Mouse (Mus musculus): ENCODE measurements around the gene Sort1. TPM values are rescaled to one million over a fixed set of nuclear protein-coding genes. Genes with fewer than 3 reads are reported as not detected.

Sort1 gene
- polyA plus RNA-seq, 1 experiment from 2014 or later, result 31.2 TPM

- Histone ChIP-seq H3K9ac (replicated peaks) (no peak overlapping the region), H3K4me2 (replicated peaks) (no peak overlapping the region), H3K27ac (replicated peaks) (no peak overlapping the region), H3K27me3 (no peaks in the 10 kb centered on the region), H3K36me3 (no peaks in the 10 kb centered on the region), H3K4me3 (no peak overlapping the region), H3K9me3 (no peaks in the 10 kb centered on the region), H3K4me1 (no peaks in the 10 kb centered on the region)
- WGBS, result 85% methylated on average over 3 of the region's 3 CpGs
- no peak for ATAC-seq (ENCODE audit: low FRiP score, low read depth)
These were observed 88.8 kb downstream of the Sort1 start for GRCm38 (mm10) chr3:108372691-108373090.

- Histone ChIP-seq H3K36me3 (no peaks in the 10 kb centered on the region), H3K27me3 (no peaks in the 10 kb centered on the region), H3K4me1 (peaks cover 13% of the 10 kb centered on the region), H3K9ac (replicated peaks) (no peak overlapping the region), H3K4me3 (no peak overlapping the region), H3K9me3 (no peaks in the 10 kb centered on the region), H3K27ac (replicated peaks) (no peak overlapping the region), H3K4me2 (replicated peaks) (no peak overlapping the region)
- no peak for ATAC-seq (ENCODE audit: low FRiP score, low read depth)
- 79% methylated on average over 7 of the region's 7 CpGs for WGBS
These were observed 95.2 kb downstream of the Sort1 start for GRCm38 (mm10) chr3:108378875-108379663.

DNA sequence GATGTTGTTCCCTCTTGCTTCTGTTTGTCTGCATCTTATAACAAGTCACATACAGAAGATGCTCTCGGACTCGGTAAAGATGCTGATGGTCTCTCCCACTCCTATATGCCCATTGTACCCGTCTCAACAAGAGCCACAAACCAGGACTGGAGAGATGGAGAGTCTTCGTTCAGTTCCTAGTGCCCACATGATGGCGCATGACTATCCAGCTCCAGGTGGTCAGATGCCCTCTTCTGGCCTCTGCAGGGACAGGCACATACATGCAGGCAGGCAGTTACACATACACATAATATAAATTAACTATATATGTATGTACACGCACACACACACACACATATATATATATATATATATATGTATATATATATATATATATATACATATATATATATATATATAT is 96.8 kb downstream of the Sort1 start:
- no peaks in the 10 kb centered on the region for H3K27me3 ChIP-seq
- H3K9ac ChIP-seq (replicated peaks), result no peak overlapping the region
- no peak overlapping the region for H3K4me2 ChIP-seq (replicated peaks)
- H3K27ac ChIP-seq (replicated peaks), result no peak overlapping the region
- H3K9me3 ChIP-seq, result no peaks in the 10 kb centered on the region
- H3K4me3 ChIP-seq, result no peak overlapping the region
- H3K4me1 ChIP-seq, result peaks cover 29% of the 10 kb centered on the region
- WGBS, result 80% methylated on average over 6 of the region's 6 CpGs
- H3K36me3 ChIP-seq, result 0 out of 2 replicates have a peak, but pooled peaks cover under 1% of the 10 kb centered on the region
- ATAC-seq (ENCODE audit: low FRiP score, low read depth), result no peak

GRCm38 (mm10) chr3:108381945-108382875 is 98.3 kb downstream of the Sort1 start:
- Histone ChIP-seq H3K27ac (replicated peaks) (no peak overlapping the region), H3K9me3 (no peaks in the 10 kb centered on the region), H3K4me1 (peaks cover 29% of the 10 kb centered on the region), H3K27me3 (no peaks in the 10 kb centered on the region), H3K36me3 (peaks cover 16% of the 10 kb centered on the region), H3K4me3 (no peak overlapping the region), H3K9ac (replicated peaks) (no peak overlapping the region), H3K4me2 (replicated peaks) (peak overlapping the region; percentile 67; the same call in 1 of the 2 replicates)
- no peak for ATAC-seq (ENCODE audit: low FRiP score, low read depth)
- WGBS, result 82% methylated on average over 14 of the region's 14 CpGs

DNA sequence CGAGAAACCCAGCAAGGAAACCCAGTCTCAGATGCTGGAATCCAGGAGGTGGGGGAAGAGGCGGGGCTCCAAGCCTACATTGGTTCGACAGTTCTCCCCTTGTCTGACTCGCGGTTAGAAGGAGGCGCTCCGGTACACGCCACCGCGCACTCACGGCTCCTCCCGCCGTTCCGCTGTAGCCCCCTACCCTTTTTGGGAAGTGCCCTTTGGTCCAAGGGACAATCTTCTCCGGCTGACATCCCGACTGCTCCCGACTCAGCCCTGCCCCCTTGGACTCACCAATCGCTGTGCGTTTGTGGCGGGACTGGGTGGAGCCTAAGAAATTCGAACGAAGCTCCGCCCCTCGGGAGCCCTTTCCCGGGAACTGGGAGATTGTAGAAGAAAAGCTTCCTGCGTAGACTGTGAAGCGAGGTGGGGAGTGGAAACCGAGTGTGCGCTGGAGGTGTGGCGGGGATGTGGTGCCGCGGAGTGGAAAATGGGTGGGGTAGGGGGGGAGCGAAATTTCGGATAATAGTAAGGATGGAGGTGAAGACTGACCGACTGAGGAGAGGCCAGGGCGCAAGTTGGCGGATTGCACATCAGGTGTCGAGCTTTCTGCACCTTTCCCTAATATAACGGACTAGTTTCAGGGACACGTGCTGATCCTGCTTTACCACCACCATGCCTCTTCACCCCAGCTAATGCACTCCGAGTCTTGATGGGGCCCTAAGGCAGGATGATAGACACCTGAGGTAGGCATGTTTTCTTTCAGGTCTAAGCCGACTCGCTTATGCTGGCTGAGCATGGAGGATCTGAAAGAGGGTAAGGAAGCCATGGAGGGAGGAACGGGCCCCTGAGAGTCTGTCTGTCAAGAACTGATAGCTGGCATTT is 99.8 kb downstream of the Sort1 start, which contains the start of gene Psrc1:
TSS of gene Psrc1 (plus strand) at position 355 of the 870 bp plus-strand sequence.
- H3K36me3 ChIP-seq, result peaks cover 22% of the 10 kb centered on the region
- ATAC-seq (ENCODE audit: low FRiP score, low read depth), result peak; percentile 94
- H3K9me3 ChIP-seq, result no peaks in the 10 kb centered on the region
- WGBS, result under 1% methylated on average over 44 of the region's 44 CpGs
- H3K4me1 ChIP-seq, result peaks cover 29% of the 10 kb centered on the region
- peak within 1 kb of the TSS; percentile 54 for H3K9ac ChIP-seq (replicated peaks)
- peak within 1 kb of the TSS; percentile 61 for H3K4me3 ChIP-seq
- H3K27me3 ChIP-seq, result no peaks in the 10 kb centered on the region
- peak within 1 kb of the TSS; percentile 67 for H3K4me2 ChIP-seq (replicated peaks)
- H3K27ac ChIP-seq (replicated peaks), result peak within 1 kb of the TSS; percentile 65

DNA sequence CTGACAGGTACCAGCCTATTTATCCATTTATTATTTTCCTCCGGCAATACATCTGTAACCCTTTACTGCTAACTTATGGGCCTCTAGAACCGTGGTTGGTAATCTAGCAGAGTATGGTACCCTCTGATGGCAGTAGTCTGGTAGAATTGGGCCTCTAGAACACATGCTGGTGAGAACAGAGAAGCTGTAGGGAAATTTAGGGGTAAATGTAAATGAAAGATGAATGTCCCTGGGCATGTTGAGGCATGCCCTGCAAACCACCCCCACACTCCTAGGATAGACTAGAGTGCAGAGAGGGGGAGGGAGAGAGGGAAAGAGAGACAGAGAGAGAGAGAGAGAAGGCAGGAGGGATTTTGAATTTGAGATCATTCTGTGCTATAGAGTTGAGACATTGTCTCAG is 100.5 kb downstream of the Sort1 start:
- Histone ChIP-seq H3K9me3 (no peaks in the 10 kb centered on the region), H3K9ac (replicated peaks) (peak overlapping the region; percentile 54), H3K27me3 (no peaks in the 10 kb centered on the region), H3K4me3 (peak overlapping the region; percentile 61), H3K36me3 (peaks cover 22% of the 10 kb centered on the region), H3K4me2 (replicated peaks) (peak overlapping the region; percentile 67), H3K4me1 (peaks cover 34% of the 10 kb centered on the region), H3K27ac (replicated peaks) (no peak overlapping the region)
- 47% methylated on average over 2 of the region's 2 CpGs for WGBS
- no peak for ATAC-seq (ENCODE audit: low FRiP score, low read depth)

GRCm38 (mm10) chr3:108386186-108386585 is 102.3 kb downstream of the Sort1 start:
- WGBS, result 94% methylated on average over 10 of the region's 10 CpGs
- no peak overlapping the region for H3K4me3 ChIP-seq
- H3K9me3 ChIP-seq, result no peaks in the 10 kb centered on the region
- H3K9ac ChIP-seq (replicated peaks), result no peak overlapping the region
- no peak for ATAC-seq (ENCODE audit: low FRiP score, low read depth)
- no peak overlapping the region for H3K27ac ChIP-seq (replicated peaks)
- no peak overlapping the region for H3K4me2 ChIP-seq (replicated peaks)
- no peaks in the 10 kb centered on the region for H3K27me3 ChIP-seq
- H3K36me3 ChIP-seq, result peaks cover 25% of the 10 kb centered on the region
- H3K4me1 ChIP-seq, result peaks cover 36% of the 10 kb centered on the region

GRCm38 (mm10) chr3:108389111-108389545 is 105.2 kb downstream of the Sort1 start:
- H3K27me3 ChIP-seq, result no peaks in the 10 kb centered on the region
- 2% methylated on average over 5 of the region's 5 CpGs for WGBS
- H3K4me2 ChIP-seq (replicated peaks), result no peak overlapping the region
- no peaks in the 10 kb centered on the region for H3K9me3 ChIP-seq
- H3K27ac ChIP-seq (replicated peaks), result peak overlapping the region; percentile 52
- H3K9ac ChIP-seq (replicated peaks), result 0 out of 2 replicates have a peak overlapping the region, but pooled peaks have one; percentile 6
- H3K4me1 ChIP-seq, result peaks cover 33% of the 10 kb centered on the region
- peak; percentile 66 for ATAC-seq (ENCODE audit: low FRiP score, low read depth)
- H3K36me3 ChIP-seq, result peaks cover 51% of the 10 kb centered on the region
- H3K4me3 ChIP-seq, result no peak overlapping the region

DNA sequence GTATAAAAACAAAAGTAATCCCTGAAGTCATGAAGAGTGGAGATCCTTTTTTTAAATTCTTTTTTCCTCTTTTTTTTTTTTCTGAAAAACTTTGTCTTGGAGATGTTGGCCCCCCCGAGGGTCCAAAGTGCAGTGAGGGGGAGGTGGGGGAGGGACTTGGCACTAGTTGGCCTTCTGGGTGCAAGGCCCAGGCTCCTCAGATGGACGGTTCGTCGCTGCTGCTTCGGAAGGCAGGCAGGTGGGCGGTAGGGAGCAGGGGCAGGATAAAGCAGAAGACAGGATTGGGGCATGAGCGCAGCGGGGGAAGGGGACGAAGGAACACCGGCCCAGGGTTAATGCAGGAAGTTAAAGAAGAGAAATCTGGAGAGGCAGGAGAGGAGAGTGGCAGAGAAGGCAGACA is 108.4 kb downstream of the Sort1 start:
- no peak overlapping the region for H3K27ac ChIP-seq (replicated peaks)

DNA sequence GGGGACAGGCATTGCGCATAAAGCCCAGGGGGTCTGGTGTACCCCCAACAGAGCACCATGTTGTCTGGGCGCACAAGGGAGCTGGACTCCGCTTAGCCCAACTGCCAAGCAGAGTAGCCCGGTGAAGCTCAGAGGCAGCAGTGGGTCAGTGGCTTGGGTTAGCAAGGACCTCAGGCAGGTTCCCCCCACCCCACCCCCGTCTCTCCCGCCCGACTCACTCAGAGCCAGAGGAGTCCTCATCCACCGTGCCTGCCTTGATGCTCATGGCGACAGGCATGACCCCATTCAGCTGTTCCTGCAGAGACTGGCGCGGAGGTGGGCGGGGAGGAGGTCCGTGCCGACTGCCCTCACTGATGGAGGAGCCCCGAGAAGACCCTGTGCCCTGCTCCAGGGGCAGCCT is 108.9 kb downstream of the Sort1 start:
- Histone ChIP-seq H3K36me3 (peaks cover 66% of the 10 kb centered on the region), H3K4me3 (no peak overlapping the region), H3K27me3 (no peaks in the 10 kb centered on the region), H3K4me2 (replicated peaks) (no peak overlapping the region), H3K27ac (replicated peaks) (no peak overlapping the region), H3K9ac (replicated peaks) (0 out of 2 replicates have a peak overlapping the region, but pooled peaks have one; percentile 11), H3K4me1 (peaks cover 18% of the 10 kb centered on the region), H3K9me3 (no peaks in the 10 kb centered on the region)
- 42% methylated on average over 15 of the region's 15 CpGs for WGBS
- no peak for ATAC-seq (ENCODE audit: low FRiP score, low read depth)

More for the DNA sequence above, 108.4 kb downstream of the Sort1 start:
- H3K4me3 ChIP-seq, result no peak overlapping the region
- 14% methylated on average over 10 of the region's 10 CpGs for WGBS
- H3K4me2 ChIP-seq (replicated peaks), result no peak overlapping the region
- peaks cover 18% of the 10 kb centered on the region for H3K4me1 ChIP-seq
- H3K36me3 ChIP-seq, result peaks cover 66% of the 10 kb centered on the region
- H3K9me3 ChIP-seq, result no peaks in the 10 kb centered on the region
- H3K27me3 ChIP-seq, result no peaks in the 10 kb centered on the region
- no peak for ATAC-seq (ENCODE audit: low FRiP score, low read depth)
- 0 out of 2 replicates have a peak overlapping the region, but pooled peaks have one; percentile 11 for H3K9ac ChIP-seq (replicated peaks)

- peaks cover 13% of the 10 kb centered on the region for H3K4me1 ChIP-seq
- no peak for ATAC-seq (ENCODE audit: low FRiP score, low read depth)
- 92% methylated on average over 9 of the region's 9 CpGs for WGBS
These were observed 114.4 kb downstream of the Sort1 start for GRCm38 (mm10) chr3:108398281-108398680.

More at GRCm38 (mm10) chr3:108398281-108398680, 114.4 kb downstream of the Sort1 start:
- Histone ChIP-seq H3K4me3 (no peak overlapping the region), H3K9ac (replicated peaks) (no peak overlapping the region), H3K27me3 (no peaks in the 10 kb centered on the region), H3K4me2 (replicated peaks) (no peak overlapping the region), H3K27ac (replicated peaks) (no peak overlapping the region), H3K9me3 (no peaks in the 10 kb centered on the region), H3K36me3 (peaks cover 95% of the 10 kb centered on the region)

Measured in midbrain, embryonic 12.5 days (tissue).